Mouse (Mus musculus): ENCODE measurements at regions not wholly inside any gene's neighbourhood (a gene's known extent, or its start where the extent isn't known, plus 50 kb on each side); places are given as distances from the start of the nearest gene placed in this dataset.
"Not testable (repeated sequence)": the region's sequence is repeated elsewhere in the genome, so short reads cannot be mapped to it uniquely, and the experiment has no call there.

DNA sequence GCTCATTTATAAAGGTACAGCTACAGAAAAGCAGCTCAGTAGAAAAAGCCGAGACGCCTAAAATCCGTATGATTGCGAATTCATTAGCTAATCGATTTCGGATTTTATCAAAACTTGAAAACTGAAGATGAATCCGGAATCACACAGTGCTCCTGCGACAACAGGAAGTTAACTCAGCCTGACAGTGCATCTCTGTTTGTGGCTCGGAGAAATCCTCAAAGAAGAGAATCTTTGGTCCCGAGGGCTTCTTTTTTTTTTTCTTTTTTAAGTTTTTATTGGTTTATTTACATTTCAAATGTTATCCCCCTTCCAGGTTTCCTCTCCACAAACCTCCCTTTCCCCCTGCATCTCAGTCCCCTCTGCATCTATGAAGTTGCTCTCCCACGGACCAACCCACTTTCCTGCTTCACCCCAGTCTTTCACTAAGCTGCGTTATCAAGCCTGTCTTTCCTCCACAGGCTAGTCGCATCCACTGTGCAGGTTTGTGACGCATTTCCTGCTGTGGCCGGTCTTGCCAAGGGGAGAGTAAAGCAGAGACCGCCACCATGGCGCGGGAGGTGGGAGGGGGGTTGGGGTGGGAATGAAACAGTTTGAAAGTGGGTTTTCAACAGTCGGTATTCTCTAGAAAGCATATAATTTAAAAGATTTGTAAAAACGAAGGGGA lies 593.4 kb upstream of the Snrpn start:
- DNase-seq: peak; percentile 38

DNA sequence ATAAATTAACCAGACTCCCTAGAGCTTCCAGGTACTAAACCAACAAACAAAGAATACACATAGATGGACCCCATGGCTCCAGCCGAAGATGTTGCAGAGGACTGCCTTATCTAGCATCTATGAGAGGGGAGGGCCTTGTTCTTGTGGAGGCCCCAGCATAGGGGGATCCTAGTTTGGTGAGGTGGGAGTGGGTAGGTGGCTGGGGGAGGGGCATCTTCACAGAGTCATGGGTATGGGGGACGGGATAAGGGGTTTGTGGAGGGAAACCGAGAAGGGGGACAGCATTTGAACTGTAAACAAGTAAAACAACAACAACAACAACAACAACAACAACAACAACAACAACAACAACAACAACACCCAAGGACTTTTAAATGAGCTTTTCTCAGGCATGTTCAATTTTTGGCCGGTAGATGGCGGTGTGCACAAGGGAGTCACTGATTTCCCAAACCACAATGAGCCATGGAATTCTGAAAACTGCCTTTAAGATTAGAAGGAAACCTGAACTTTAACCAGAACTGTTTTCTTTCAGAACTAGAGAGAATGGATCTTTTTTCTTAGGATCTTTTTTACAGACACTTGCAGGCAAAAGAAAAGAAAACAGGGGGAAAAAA lies 588.2 kb upstream of the Snrpn start:
- not testable (repeated sequence) for DNase-seq

Data from right cerebral cortex, postnatal 25 days (tissue).